9 mouse cellular contexts compared by ENCODE assay signal in genomic region chr13:35383624-35384018, GRCm38 (mm10).
DNase-seq lines count a peak whose midpoint lies in the region; ATAC-seq lines count a peak whose summit lies in the region.
"Had no signal": no experiment of that assay in that cellular context is flagged by ENCODE, and none has a peak within 500 bp of the region (broad histone marks: within the 10 kb centered on the region; RNA-seq: fewer than 3 reads in every experiment).

No protein-coding gene starts in this region.

- no peak for ATAC-seq in kidney, embryonic 14.5 days (ENCODE audit: low FRiP score, low TSS enrichment)
- ATAC-seq in heart, embryonic 15.5 days (replicated peaks; ENCODE audit: insufficient number of reproducible peaks, insufficient read depth, low FRiP score, low read depth), result peak; percentile 91
- no peak for ATAC-seq in activated CD4-positive, CD25-positive, alpha-beta regulatory T cell, adult 4 months

- H3K4me2 ChIP-seq in kidney, embryonic 14.5 days (replicated peaks; ENCODE audit: low read depth, low read length), result no peak overlapping the region
- peak overlapping the region; percentile 58 for H3K4me2 ChIP-seq in heart, embryonic 15.5 days

- H3K4me3 ChIP-seq in kidney, embryonic 14.5 days (ENCODE audit: low read length), result no peak overlapping the region
- no peak overlapping the region for H3K4me3 ChIP-seq in brown adipose tissue, adult 24 weeks (ENCODE audit: insufficient read depth, low read depth, low read length)
- peak overlapping the region; percentile 28 for H3K4me3 ChIP-seq in heart, embryonic 15.5 days

- H3K27me3 ChIP-seq in kidney, embryonic 14.5 days (ENCODE audit: control insufficient read depth, insufficient read depth, low read length), result no peaks in the 10 kb centered on the region
- no peaks in the 10 kb centered on the region for H3K27me3 ChIP-seq in heart, embryonic 15.5 days

- H3K27ac ChIP-seq in kidney, embryonic 14.5 days (ENCODE audit: low read depth, low read length), result no peak overlapping the region
- H3K27ac ChIP-seq in brown adipose tissue, adult 24 weeks (replicated peaks; ENCODE audit: low read depth, low read length), result peak overlapping the region; percentile 28; the same call in 1 of the 2 replicates
- H3K27ac ChIP-seq in heart, embryonic 15.5 days, result peak overlapping the region; percentile 89
- H3K27ac ChIP-seq: kidney, postnatal 0 days had no signal

- no peaks in the 10 kb centered on the region for H3K36me3 ChIP-seq in kidney, embryonic 14.5 days (ENCODE audit: control insufficient read depth, insufficient read depth, low read length)
- no peaks in the 10 kb centered on the region for H3K36me3 ChIP-seq in heart, embryonic 15.5 days

- 0 out of 2 replicates have a peak, but pooled peaks cover under 1% of the 10 kb centered on the region for H3K4me1 ChIP-seq in kidney, embryonic 14.5 days (ENCODE audit: control insufficient read depth, insufficient read depth, low read length)
- no peaks in the 10 kb centered on the region for H3K4me1 ChIP-seq in brown adipose tissue, adult 24 weeks (ENCODE audit: control insufficient read depth, insufficient read depth, insufficient read length, low read length)
- peaks cover 18% of the 10 kb centered on the region for H3K4me1 ChIP-seq in heart, embryonic 15.5 days (replicated peaks)

- peak; percentile 6 for DNase-seq in kidney, adult 11 months
- peak; percentile 37 for DNase-seq in lung, postnatal 14 days
- DNase-seq in left cerebral cortex, adult 18-20 months (ENCODE audit: low spot score in 2 of 2), result no peak
- no peak for DNase-seq in cerebellum, postnatal 36 days

- no peaks in the 10 kb centered on the region for H3K9me3 ChIP-seq in kidney, embryonic 14.5 days (ENCODE audit: control insufficient read depth, low read length)
- no peaks in the 10 kb centered on the region for H3K9me3 ChIP-seq in heart, embryonic 15.5 days (replicated peaks)

- 53% methylated on average over 8 of the region's 8 CpGs for WGBS in kidney, embryonic 14.5 days
- WGBS in heart, embryonic 15.5 days, result 13% methylated on average over 8 of the region's 8 CpGs

- no peak overlapping the region for H3K9ac ChIP-seq in kidney, embryonic 14.5 days (ENCODE audit: low read depth, low read length)
- H3K9ac ChIP-seq in heart, embryonic 15.5 days, result no peak overlapping the region; the same call in 1 of the 2 replicates

Comparison
In these comparisons a context has a peak if more than half of its experiments do, and no peak if none do; other contexts are left out.
1. DNase-seq: peak in kidney, adult 11 months (single experiment) and lung, postnatal 14 days (single experiment); none in left cerebral cortex, adult 18-20 months (0 of 2) and cerebellum, postnatal 36 days (0 of 2).